Mouse (Mus musculus) heart, adult 2 months (tissue): ENCODE measurements around the gene Gstcd.

Experiments
- CTCF ChIP-seq: fragments of 200-600 bp; IDR thresholded peaks from 2 replicates; pipeline ENCODE4 v1.8.1; 2022; ENCODE audit warnings: antibody characterized with exemption, mild to moderate bottlenecking, moderate library complexity
- EP300 ChIP-seq: fragments of 200-500 bp; IDR thresholded peaks from 2 replicates; pipeline ENCODE4 v1.6.1; 2011; ENCODE audit warnings: low read depth, low read length, control low read depth; ENCODE audit not compliant: insufficient read depth
- POLR2A ChIP-seq: fragments of 200-500 bp; IDR thresholded peaks from 2 replicates; pipeline ENCODE4 v1.6.1; 2011; ENCODE audit warnings: mild to moderate bottlenecking, low read depth, low read length, control low read depth; ENCODE audit not compliant: insufficient read depth

DNA sequence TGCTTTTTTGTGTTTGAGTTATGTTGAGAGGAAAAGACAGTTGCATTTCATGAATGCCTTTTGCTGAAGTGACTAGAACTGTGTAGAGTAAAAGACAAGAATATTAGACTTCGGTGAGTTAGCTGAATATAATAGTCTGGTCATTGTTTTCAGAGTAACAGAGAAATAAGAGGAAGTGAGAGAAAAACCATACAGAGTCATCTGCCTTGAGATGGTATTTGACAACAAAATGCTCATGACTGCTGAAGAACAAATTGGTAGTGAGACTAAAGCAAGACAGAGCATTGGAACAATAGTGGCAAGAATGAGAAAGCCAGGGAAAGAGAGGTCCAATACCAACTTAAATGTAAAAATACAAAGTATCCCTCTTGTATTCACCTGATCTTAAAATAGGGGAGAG lies 1.1 kb upstream of the Gstcd start:
- no peak for TF ChIP-seq CTCF
- no peak for TF ChIP-seq EP300
- no peak for TF ChIP-seq POLR2A
